Mouse (Mus musculus) forebrain, embryonic 11.5 days (tissue): ENCODE results near the gene Dyrk1a. TPM values are rescaled to one million over a fixed set of nuclear protein-coding genes. Genes with fewer than 3 reads are reported as not detected.

Experiments used
- ATAC-seq: fragments of 200-750 bp; cut with Nextera tagmentation; replicated peaks from 2 replicates; pipeline ENCODE4 v1.8.0; 2017; ENCODE audit warnings: moderate TSS enrichment; ENCODE audit not compliant: low FRiP score
- DNase-seq: peaks from one replicate; pipeline ENCODE4 v3.0.0-alpha.2; 2017; ENCODE audit warnings: low spot score
- H3K27ac ChIP-seq: fragments of 300-500 bp; sonication (generic); 2 replicates; pipeline ENCODE4 v1.5.1; 2014; ENCODE audit warnings: low read depth, low read length
- H3K27me3 ChIP-seq: fragments of 300-500 bp; sonication (generic); 2 replicates; pipeline ENCODE4 v1.6.1; 2014; ENCODE audit warnings: mild to moderate bottlenecking, low read length, mixed read lengths; ENCODE audit not compliant: control insufficient read depth, insufficient read depth
- H3K36me3 ChIP-seq: fragments of 300-500 bp; sonication (generic); 2 replicates; pipeline ENCODE4 v1.6.1; 2014; ENCODE audit warnings: mild to moderate bottlenecking, low read length, moderate library complexity, mixed read lengths; ENCODE audit not compliant: control insufficient read depth, insufficient read depth
- H3K4me1 ChIP-seq: fragments of 300-500 bp; sonication (generic); replicated peaks from 2 replicates; pipeline ENCODE4 v1.6.1; 2014; ENCODE audit warnings: low read length, mixed read lengths; ENCODE audit not compliant: control insufficient read depth, insufficient read depth
- H3K4me2 ChIP-seq: fragments of 300-500 bp; sonication (generic); 2 replicates; pipeline ENCODE4 v1.6.1; 2014; ENCODE audit warnings: low read depth, mild to moderate bottlenecking, low read length, moderate library complexity, mixed read lengths; ENCODE audit not compliant: severe bottlenecking
- H3K4me3 ChIP-seq: fragments of 300-500 bp; sonication (generic); 2 replicates; pipeline ENCODE4 v1.5.1; 2014; ENCODE audit warnings: low read depth, low read length
- H3K9ac ChIP-seq: fragments of 300-500 bp; sonication (generic); 2 replicates; pipeline ENCODE4 v1.6.1; 2014; ENCODE audit warnings: low read length
- H3K9me3 ChIP-seq: fragments of 300-500 bp; sonication (generic); 2 replicates; pipeline ENCODE4 v1.6.1; 2016; ENCODE audit warnings: low read length, mixed read lengths; ENCODE audit not compliant: control insufficient read depth
- WGBS: fragments of 180-500 bp; shearing (Covaris S2); extraction: QIAGEN DNeasy Blood & Tissue Kit; methylation state at CpG from one replicate; pipeline ENCODE4 v1.1.7; 2014; 5-methylcytosine and 5-hydroxymethylcytosine counted together
- polyA plus RNA-seq: library from polyadenylated mRNA; unstranded; fragments of >200 nt; fragmentation: Nextera tagmentation; extraction: Ambion mirVana; gene quantifications from 2 replicates; pipeline ENCODE4 v1.2.1, GENCODE M21; 2014

Dyrk1a gene
- polyA plus RNA-seq, 1 experiment from 2014 or later, result 12.0 TPM

GRCm38 (mm10) chr16:94606169-94606568 lies 36.4 kb downstream of the Dyrk1a start:
- H3K4me1 ChIP-seq, result 0 out of 2 replicates have a peak, but pooled peaks cover 2% of the 10 kb centered on the region
- 80% methylated on average over 1 of the region's 1 CpGs for WGBS

GRCm38 (mm10) chr16:94607468-94607867 lies 37.7 kb downstream of the Dyrk1a start:
- ATAC-seq, result no peak
- Histone ChIP-seq H3K4me1 (0 out of 2 replicates have a peak, but pooled peaks cover 2% of the 10 kb centered on the region), H3K36me3 (no peaks in the 10 kb centered on the region), H3K4me2 (no peak overlapping the region), H3K4me3 (no peak overlapping the region), H3K27ac (no peak overlapping the region), H3K27me3 (no peaks in the 10 kb centered on the region), H3K9me3 (no peaks in the 10 kb centered on the region), H3K9ac (no peak overlapping the region)
- WGBS, result 84% methylated on average over 1 of the region's 1 CpGs
- no peak for DNase-seq

More at GRCm38 (mm10) chr16:94606169-94606568, 36.4 kb downstream of the Dyrk1a start:
- ATAC-seq (no peak), DNase-seq (no peak)
- Histone ChIP-seq H3K9ac (no peak overlapping the region), H3K4me2 (no peak overlapping the region), H3K9me3 (no peaks in the 10 kb centered on the region), H3K27me3 (no peaks in the 10 kb centered on the region), H3K36me3 (no peaks in the 10 kb centered on the region), H3K27ac (no peak overlapping the region), H3K4me3 (no peak overlapping the region)

GRCm38 (mm10) chr16:94608706-94609594 lies 39.1 kb downstream of the Dyrk1a start:
- H3K4me3 ChIP-seq, result no peak overlapping the region
- H3K4me1 ChIP-seq, result no peaks in the 10 kb centered on the region
- H3K9ac ChIP-seq, result no peak overlapping the region
- H3K36me3 ChIP-seq, result no peaks in the 10 kb centered on the region
- no peak overlapping the region for H3K4me2 ChIP-seq
- no peak overlapping the region for H3K27ac ChIP-seq
- H3K27me3 ChIP-seq, result no peaks in the 10 kb centered on the region
- no peak for DNase-seq
- H3K9me3 ChIP-seq, result no peaks in the 10 kb centered on the region
- no peak for ATAC-seq
- WGBS, result 95% methylated on average over 9 of the region's 9 CpGs

- ATAC-seq (no peak), DNase-seq (no peak)
- H3K9me3 ChIP-seq, result no peaks in the 10 kb centered on the region
- WGBS, result 90% methylated on average over 8 of the region's 8 CpGs
- no peaks in the 10 kb centered on the region for H3K36me3 ChIP-seq
- no peaks in the 10 kb centered on the region for H3K27me3 ChIP-seq
- H3K4me3 ChIP-seq, result no peak overlapping the region
- no peak overlapping the region for H3K4me2 ChIP-seq
- no peaks in the 10 kb centered on the region for H3K4me1 ChIP-seq
- no peak overlapping the region for H3K27ac ChIP-seq
- H3K9ac ChIP-seq, result no peak overlapping the region
Observed at GRCm38 (mm10) chr16:94612573-94612972, 42.8 kb downstream of the Dyrk1a start.

- DNase-seq (no peak), ATAC-seq (no peak)
- no peak overlapping the region for H3K4me2 ChIP-seq
- H3K27me3 ChIP-seq, result no peaks in the 10 kb centered on the region
- H3K9ac ChIP-seq, result no peak overlapping the region
- H3K27ac ChIP-seq, result no peak overlapping the region
- no peaks in the 10 kb centered on the region for H3K36me3 ChIP-seq
- H3K4me1 ChIP-seq, result no peaks in the 10 kb centered on the region
- no peaks in the 10 kb centered on the region for H3K9me3 ChIP-seq
- no peak overlapping the region for H3K4me3 ChIP-seq
- 92% methylated on average over 6 of the region's 6 CpGs for WGBS
Observed at GRCm38 (mm10) chr16:94617255-94617654, 47.4 kb downstream of the Dyrk1a start.

- H3K4me1 ChIP-seq, result no peaks in the 10 kb centered on the region
- 61% methylated on average over 10 of the region's 10 CpGs for WGBS
- no peak overlapping the region for H3K27ac ChIP-seq
- DNase-seq (peak; percentile 61), ATAC-seq (peak; percentile 60; the same call in 1 of the 2 replicates)
- no peak overlapping the region for H3K9ac ChIP-seq
- H3K9me3 ChIP-seq, result no peaks in the 10 kb centered on the region
- no peaks in the 10 kb centered on the region for H3K36me3 ChIP-seq
- H3K4me3 ChIP-seq, result no peak overlapping the region
- no peaks in the 10 kb centered on the region for H3K27me3 ChIP-seq
- no peak overlapping the region for H3K4me2 ChIP-seq
Observed at GRCm38 (mm10) chr16:94618543-94618942, 48.7 kb downstream of the Dyrk1a start.

GRCm38 (mm10) chr16:94619301-94619700 lies 49.5 kb downstream of the Dyrk1a start:
- WGBS, result 92% methylated on average over 5 of the region's 5 CpGs
- Histone ChIP-seq H3K27me3 (no peaks in the 10 kb centered on the region), H3K4me1 (no peaks in the 10 kb centered on the region), H3K4me2 (no peak overlapping the region), H3K4me3 (no peak overlapping the region), H3K9ac (no peak overlapping the region), H3K27ac (no peak overlapping the region), H3K36me3 (no peaks in the 10 kb centered on the region), H3K9me3 (no peaks in the 10 kb centered on the region)
- ATAC-seq (no peak), DNase-seq (no peak)

GRCm38 (mm10) chr16:94624871-94625270 lies 55.1 kb downstream of the Dyrk1a start:
- H3K9ac ChIP-seq, result no peak overlapping the region
- ATAC-seq, result no peak
- no peak for DNase-seq
- no peaks in the 10 kb centered on the region for H3K27me3 ChIP-seq
- H3K27ac ChIP-seq, result no peak overlapping the region
- H3K36me3 ChIP-seq, result no peaks in the 10 kb centered on the region
- WGBS, result 88% methylated on average over 4 of the region's 4 CpGs
- no peak overlapping the region for H3K4me3 ChIP-seq
- H3K4me1 ChIP-seq, result 0 out of 2 replicates have a peak, but pooled peaks cover 2% of the 10 kb centered on the region
- H3K9me3 ChIP-seq, result no peaks in the 10 kb centered on the region
- no peak overlapping the region for H3K4me2 ChIP-seq

- H3K36me3 ChIP-seq, result no peaks in the 10 kb centered on the region
- DNase-seq (no peak), ATAC-seq (no peak)
- H3K4me1 ChIP-seq, result 0 out of 2 replicates have a peak, but pooled peaks cover 2% of the 10 kb centered on the region
- H3K27ac ChIP-seq, result no peak overlapping the region
- H3K4me2 ChIP-seq, result no peak overlapping the region
- no peaks in the 10 kb centered on the region for H3K27me3 ChIP-seq
- no peak overlapping the region for H3K9ac ChIP-seq
- no peak overlapping the region for H3K4me3 ChIP-seq
- H3K9me3 ChIP-seq, result no peaks in the 10 kb centered on the region
- 91% methylated on average over 7 of the region's 7 CpGs for WGBS
Observed at GRCm38 (mm10) chr16:94625639-94626038, 55.8 kb downstream of the Dyrk1a start.
